Mouse (Mus musculus): ENCODE measurements around the gene Mertk.

The Mertk gene

DNA sequence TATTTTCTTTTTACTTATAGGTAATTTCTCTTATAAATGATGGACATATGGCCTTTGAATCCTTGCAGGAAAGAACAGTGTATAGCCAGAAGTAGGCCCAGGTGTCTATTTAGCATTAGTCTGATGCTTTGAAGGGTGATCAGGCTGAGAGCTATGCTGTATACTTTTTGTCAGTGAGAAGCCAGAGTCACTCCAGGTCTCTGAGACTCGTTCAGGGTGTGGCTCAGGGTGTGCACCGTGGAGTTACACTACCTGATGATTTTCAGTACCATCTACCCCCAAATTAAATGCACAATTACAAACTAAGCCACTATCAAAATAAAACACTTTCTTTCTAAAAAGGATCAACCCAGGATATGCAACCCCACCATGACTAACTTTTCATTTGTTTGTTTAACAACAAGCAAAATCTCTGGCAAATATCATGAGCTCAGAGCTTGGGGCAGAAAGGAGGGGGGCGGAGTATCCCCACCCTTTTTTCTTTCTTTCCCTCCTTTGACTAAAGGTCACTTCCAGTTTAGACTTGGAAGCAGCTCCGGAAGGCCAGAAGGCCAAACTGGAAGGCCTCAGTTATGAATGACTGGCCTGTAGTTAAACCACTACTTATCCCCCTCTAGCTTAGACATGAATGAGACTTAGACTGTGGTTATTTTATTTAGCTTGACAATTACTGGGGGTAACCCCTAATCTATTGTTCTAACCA, 69.9 kb downstream of the Mertk start:
- DNase-seq (ENCODE audit: low spot score in 2 of 2): no peak

DNA sequence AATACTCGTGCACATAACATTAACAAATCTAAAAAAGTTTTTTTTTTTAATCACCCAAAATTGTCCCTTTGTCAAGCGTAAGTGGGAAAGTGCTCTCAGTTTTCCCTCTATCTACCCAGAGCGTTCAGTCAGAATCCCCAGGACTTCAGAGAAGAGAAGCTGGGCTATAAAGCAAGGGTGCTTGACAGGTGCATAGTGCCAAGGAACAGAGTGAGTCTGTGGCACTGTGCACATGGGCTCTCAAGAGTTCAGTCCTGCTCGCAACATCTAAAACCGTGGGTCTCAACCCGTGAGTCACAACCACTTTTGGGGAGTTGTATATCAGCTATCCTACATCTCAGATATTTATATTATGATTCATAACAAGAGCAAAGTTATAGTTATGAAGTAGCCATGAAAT, 71.8 kb downstream of the Mertk start:
- DNase-seq (ENCODE audit: low spot score in 2 of 2): no peak

DNA sequence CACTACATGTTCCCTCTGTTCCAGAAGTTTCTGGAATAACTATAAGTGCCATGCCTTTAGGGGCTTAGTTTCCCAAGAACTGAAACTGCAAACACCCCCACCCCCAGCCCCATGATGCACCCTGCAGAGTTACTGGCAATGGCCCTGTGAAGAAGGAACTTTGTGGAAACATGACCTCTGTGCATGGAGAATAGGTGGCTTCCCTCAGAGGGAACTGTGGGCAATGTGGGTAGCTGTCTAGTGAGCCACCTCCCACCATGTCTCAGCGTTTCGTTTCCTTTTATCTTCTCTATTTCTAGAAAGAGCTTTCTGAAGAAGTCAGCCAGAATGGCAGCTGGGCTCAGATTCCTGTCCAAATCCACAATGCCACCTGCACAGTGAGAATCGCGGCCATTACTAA, 72.3 kb downstream of the Mertk start:
- DNase-seq (ENCODE audit: low spot score in 2 of 2): peak in 1 of 2 experiments; percentile 16

DNA sequence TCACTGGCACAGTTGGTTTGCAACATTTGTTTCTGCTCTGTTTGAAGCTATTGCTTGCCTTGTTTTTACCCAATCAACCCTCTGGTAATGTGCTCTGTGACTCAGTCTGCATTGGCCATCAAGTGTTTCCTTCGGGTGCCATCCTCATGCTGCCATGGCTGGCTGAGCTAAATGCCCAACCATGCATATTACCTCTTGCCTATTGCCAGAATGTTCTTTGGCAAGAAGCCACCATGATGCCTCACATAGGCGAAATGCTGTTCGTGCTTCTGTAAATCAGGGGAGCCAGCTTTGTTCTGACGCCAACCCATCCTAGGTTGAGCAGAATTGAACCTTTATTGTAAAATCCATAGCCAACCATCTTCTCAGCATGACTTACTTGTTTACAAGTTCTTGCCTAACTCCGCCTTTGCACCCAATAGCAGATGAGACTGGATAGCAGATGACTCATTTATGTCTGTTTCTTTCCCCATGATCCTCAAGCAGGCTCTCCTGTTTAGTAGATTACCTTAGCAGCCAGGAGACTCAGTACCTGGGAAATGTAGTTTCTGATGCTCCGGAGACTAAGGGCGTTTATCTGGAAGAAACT, 73.1 kb downstream of the Mertk start:
- DNase-seq (ENCODE audit: low spot score in 2 of 2): no peak

DNA sequence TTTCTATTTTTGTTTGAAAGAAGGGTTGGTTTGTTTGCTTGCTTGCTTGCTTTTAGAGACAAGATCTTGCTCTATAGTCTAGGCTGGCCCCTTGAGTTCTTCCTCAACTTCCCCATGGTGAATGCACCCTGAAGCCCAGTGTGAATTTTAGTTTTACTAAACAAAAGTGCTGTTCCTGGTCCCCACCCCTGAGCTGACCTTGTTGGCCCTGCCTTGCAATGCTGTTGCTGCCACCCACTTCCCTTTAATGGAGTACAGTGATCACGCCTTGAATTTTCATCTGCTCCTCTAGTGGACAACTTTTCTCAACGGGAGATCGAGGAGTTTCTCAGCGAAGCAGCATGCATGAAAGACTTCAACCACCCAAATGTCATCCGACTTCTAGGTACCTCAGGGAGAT, 83.5 kb downstream of the Mertk start:
- no peak for DNase-seq (ENCODE audit: low spot score in 2 of 2)

DNA sequence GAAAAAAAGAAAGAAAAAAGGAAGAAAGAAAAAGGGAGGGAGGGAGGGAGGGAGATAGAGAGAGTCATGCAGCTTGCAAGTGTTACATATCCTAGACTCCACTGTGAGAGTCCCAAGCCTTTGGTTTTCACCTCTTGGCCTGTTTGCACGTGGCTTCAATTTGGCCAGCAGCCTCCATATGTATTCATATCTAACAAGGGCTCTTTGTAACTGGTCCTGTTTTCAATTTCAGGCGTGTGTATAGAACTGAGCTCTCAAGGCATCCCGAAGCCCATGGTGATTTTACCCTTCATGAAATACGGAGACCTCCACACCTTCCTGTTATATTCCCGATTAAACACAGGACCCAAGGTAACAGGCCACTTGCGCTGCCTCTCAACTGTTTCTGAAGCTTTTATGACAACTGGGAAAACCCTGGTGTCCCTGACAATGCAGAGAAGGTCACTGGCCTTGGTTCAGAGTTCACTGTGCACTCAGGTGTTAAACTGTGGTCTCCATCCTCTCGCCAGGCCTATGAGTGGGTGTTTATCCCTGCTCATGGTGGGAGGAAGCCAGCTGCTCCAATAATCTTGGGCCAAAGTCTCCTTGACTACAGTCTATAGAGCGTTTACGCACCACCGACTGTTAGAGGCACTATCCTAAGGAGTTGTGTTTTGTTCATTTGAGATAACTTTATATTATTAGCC, 85.0 kb downstream of the Mertk start:
- DNase-seq (ENCODE audit: low spot score in 2 of 2): no peak

DNA sequence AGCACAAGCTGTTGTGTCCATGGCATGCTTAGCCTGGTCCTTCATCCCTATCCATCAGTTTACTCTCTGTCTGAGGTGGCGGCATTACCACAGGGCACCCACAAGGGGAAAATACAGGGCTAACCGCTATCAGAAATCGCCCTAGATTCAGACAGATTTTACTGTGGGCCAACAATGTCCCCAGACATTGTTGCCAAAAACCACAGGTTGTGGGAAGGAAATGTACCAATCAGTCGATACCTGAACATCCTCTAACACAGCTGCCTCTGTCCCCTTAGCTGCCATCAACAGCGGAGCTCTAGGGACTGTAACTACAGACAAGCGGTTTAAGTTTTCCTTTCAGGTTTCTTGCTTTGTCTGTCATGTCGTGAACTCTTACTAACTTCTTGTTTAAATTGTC, 86.1 kb downstream of the Mertk start:
- DNase-seq (ENCODE audit: low spot score in 2 of 2): no peak

DNA sequence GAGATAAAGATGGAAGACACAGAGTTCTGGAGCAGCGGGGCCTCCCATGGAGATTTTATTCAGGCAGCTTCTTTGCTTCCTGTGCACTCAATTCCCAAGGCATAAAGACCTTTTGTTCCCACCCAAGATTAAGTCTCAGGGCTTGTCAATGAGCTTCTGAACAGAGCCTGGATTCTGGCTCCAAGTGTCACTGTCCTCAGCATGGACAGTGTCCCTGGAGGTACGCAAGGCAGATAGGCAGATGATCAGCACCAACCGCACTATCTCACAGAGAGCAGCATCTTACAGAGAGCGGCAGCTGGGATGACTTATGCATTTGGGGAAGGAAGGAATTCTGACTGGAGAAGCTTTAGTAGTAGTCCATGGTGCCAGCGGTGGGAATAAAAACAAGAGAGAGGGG, 87.6 kb downstream of the Mertk start:
- no peak for DNase-seq (ENCODE audit: low spot score in 2 of 2)

DNA sequence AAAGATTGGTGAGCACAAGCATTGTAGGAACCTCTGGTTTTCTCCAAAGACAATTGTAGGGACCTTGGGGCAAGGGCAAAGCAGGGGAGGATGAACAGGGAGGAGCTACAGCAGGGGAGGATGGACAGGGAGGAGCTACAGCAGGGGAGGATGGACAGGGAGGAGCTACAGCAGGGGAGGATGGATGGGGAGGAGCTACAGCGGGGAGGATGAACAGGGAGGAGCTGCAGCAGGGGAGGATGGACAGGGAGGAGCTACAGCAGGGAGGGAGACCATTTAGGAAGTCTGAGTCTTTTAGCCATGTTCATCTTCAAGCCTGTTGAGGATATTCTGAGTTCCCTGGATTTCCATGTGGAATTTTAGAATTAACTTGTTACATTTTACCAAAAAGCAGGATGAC, 88.0 kb downstream of the Mertk start:
- DNase-seq (ENCODE audit: low spot score in 2 of 2): no peak

DNA sequence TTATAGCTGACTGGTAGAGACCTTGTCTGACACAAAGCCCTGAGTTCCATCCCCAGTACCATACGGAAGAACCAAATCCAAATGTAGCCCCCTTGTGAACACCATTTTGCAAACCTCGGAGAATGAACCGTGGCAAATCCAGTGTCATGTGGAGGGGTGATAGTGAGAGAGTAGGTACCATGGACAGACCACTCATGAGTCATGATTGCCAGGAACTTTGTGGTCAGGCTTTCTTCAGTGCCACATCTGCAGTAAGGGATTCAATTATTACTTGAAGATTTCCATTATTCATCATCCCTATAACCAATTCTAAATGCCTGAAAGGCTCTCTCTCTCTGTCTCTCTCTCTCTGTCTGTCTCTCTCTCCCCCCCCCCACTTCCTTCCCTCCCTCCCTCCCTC, 89.0 kb downstream of the Mertk start:
- DNase-seq (ENCODE audit: low spot score in 2 of 2): no peak

DNA sequence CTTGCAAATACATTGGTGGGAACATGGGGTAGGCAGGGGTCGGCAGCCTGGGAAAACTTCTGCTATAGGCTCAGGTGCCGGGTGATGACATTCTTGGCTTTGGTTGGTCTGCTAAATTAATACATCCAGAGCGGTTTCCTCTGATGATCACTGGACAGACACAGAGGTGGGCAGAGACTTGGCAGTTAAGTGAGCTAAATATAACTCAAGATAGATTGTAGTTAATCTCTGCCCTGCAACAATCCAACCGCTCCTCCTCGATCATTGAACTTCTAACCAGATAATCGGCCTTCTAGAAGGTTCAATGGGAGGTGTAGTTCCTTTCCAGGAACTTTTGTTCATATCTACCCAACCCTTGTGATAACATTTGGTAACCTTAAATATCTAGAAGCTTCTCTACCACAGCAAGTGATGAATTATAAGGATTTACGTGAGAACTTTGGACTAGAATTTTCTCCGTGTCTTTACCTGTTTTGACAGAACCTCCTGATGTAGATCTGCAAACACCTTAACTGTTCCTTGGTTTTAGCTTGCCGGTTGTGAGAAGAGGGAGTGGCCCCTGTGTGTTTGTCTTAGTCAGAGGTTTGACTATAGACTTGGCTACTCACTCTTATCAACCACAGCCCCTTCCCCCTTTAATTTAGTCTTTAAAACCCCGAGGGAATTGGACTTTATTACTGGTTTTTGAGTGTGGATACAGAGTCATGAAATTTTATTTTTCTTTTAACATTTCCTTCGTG, 92.3 kb downstream of the Mertk start:
- DNase-seq (ENCODE audit: low spot score in 2 of 2): no peak

DNA sequence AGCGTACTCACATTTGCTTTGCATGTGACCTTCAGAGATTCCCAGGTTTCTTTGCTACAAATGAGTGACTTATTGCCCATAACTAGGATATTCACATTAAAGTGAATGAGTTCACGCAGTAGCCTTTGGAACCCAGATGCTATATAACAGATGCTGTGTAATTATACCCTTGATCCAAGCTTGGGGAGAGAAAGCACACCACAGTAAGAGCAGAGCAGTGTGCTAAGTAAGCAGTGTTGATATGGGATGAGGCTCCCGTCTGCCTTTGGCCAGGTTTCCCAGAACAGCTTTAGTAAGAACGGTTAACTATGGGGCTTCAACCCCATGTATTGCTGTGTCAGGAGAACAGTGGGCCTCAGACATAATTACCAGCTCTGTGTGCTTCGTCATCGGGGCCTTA, 95.2 kb downstream of the Mertk start:
- DNase-seq (ENCODE audit: low spot score in 2 of 2): no peak

DNA sequence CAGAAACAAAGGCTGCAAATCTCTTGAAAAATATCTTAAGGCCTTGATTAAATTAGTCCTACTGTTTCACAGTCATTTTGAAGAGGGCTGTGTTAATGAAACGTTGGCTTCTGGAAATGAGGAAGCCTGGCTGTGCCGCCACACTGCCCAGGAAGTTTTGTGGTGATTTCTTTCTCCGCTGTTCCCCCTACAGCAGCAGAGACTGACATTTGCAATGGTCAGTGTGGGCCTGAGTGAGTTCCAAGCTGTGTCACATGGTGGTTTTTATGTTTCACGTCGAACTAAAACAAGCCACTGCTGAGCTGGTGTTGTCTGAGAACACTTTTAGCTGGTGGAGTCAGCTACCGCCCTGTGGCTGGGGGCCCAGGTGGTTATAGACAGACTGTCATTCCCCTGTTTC, 97.7 kb downstream of the Mertk start:
- DNase-seq (ENCODE audit: low spot score in 2 of 2): no peak

DNA sequence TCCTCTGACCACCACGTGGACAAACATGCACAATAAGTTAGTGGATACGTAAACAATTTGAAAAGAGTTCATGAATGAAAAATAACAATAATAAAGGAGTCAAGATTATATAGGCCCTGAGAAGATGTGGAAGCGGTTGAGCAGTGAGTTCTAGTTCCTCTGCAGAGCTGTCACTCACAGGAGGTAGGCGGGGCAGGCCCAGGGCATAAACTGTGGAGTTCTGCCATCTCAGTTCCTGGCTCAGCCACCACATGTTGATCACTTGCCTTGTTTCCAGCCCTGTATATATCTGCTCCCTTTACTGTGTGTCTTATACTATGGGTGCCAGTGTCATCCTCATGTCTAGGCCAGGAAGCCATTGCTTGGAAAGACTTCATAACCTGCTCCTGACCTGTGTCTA, 104.7 kb downstream of the Mertk start:
- no peak for DNase-seq (ENCODE audit: low spot score in 2 of 2)

DNA sequence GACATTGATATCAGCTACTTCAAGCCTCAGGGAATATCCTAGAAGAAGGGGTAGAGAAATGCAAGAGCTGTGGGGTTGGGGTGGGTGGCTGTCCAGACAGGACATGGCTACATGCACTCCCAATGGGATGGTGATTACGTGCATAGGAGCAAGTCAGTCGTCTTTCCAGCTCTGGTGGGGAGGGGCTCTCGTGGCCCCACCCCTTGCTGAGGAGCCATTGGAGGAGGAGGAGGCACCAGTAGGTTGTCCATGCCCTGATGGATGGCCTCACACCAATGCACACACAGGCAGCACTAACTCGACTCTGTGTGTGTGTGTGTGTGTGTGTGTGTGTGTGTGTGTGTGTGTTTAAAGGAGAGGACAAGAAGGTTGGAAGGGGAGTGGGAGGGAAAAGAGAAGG, 106.6 kb downstream of the Mertk start:
- no peak for DNase-seq (ENCODE audit: low spot score in 2 of 2)

DNA sequence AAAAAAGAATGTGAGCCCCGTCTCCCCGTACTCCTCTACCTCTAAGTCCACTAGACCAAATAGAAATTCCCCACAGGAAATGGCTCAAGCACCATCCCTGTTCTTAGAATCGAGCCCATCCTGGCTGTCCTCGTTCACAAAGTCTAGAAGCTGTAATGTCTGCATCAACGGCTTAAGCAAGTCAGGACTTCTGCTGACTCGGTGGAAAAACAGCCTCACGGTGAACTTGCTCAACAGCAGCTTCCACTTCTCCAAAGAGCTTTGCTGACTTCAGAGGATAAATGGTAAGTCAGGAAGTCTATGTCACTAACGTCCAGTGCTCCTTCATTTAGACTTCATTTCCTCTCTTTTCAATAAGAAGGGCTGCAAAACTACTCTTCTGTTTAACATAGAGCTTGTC, 107.8 kb downstream of the Mertk start:
- peak in 1 of 2 experiments; percentile 35 for DNase-seq (ENCODE audit: low spot score in 2 of 2)

DNA sequence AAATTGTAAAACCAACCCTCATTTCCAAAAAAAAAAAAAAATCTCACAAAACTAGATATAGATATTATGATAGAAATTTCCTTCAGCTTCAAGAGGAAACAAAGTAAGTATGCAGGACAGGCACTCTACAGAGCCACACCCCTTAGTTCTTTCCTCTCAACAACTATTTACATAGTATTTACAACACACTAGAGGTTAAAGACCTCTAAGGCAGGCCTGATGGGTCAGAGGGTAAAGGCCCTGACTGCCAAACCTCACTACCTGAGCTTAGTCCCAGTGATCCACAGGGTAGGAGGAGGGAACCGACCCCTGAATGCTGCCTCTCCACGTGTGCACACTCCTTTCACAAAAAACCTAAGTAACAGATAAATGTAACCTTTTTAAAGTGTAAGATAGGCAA, 114.0 kb downstream of the Mertk start:
- DNase-seq (ENCODE audit: low spot score in 2 of 2): no peak

DNA sequence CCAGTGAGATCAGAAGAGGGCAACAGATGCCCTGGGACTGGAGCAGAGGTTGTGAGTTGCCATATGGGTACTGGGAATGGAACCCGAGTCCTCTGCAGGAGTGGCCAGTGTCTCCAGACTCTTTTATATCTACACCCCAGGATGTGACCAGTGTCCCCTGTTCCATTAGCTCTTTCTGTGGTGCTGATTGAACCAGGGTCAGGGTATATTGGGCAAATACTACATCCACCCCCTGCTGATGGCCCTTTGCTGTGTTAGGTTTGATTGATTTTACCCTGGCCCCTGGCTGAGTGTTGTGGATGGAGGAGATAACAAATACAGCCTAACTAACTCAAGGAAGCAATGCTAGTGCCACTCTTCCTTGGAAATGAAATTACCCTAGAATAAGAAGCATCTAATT, 117.6 kb downstream of the Mertk start:
- DNase-seq (ENCODE audit: low spot score in 2 of 2): no peak

DNA sequence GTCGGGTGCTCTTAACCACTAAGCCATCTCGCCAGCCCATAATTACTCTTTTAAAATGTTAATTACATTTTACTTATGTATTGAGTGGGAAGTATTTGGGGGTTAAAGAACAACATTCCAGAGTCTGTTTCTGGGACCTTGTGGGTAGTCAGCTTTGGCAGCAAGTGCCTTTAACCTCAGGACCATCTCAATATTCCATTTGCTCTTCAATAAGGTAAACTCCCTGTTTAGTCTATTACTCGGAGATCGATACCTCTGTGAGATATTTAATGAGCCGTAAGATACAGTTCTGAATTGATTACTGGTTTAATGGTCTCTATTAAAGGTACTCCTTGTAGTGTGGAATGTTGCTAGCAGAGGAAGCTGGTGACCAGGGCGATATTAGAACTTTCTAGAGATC, 118.2 kb downstream of the Mertk start:
- no peak for DNase-seq (ENCODE audit: low spot score in 2 of 2)

DNA sequence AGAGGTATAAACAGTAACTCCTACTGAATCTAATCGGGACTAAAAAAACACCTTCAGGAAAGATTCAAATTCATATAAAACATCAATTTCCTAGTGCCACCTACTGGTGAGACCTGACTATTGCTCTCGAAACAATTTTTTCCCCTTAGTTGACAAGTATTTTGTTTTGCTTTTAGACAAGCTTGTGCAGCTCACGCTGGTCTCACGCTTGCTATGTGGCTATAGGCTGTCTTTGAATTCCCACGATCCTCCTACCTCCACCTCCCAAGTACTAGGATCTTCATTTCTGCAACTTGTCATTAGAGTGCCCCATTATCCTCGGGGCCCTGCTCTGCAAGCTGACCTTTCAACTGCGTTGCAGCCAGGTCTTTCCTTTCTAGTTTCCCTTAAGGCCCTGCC, 118.6 kb downstream of the Mertk start:
- peak in 1 of 2 experiments; percentile 63 for DNase-seq (ENCODE audit: low spot score in 2 of 2)

DNA sequence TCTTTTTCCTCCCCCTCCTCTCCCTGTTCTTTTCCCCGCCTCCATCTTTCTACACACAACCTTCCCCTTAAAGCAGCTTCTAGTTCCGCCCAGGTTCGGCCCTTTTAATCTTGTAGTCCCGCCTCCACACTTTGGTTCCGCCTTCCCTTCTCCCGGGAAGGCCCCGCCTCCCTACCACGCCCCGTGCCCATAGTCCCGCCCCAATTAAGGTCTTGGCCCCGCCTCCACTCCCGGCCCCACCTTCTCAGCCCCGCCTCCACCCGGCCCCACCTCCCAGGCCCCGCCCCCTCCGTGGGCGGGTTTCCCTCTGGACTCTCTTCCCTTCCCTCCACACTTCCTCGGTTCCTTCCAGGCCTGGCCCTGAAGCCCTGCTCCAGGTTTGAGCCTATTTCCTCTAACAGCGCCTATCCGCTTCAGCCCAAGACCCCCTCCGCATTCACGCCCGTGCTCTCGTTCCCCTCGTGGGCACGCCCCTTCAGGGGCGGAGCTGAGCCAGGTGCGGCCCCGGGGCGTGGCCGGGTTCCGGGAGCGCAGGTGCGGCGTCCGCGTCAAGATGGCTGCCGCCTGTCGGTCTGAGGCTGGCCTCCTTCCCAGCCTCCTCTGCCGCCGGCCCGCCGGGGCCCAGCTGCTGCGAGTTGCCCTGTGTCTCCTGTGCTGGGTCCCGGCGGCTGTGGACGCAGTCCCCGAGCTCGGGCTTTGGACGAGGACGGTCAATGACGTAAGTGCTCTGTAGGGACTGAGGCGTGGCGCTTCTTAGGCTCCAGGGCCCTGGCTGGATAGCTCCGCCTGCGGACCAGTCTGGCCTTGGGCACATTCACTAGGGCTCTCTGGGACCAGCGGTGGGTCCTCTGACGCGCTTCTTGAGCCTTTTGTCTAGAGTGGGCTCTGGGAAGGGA, 119.3 kb downstream of the Mertk start, which contains the start of gene Tmem87b:
Gene Tmem87b (plus strand): TSS at position 333 of the 896 bp plus-strand sequence.
- peak; percentile 92 to 97 for DNase-seq (ENCODE audit: low spot score in 2 of 2)

All from frontal cortex, postnatal 14 days (tissue).